Mouse (Mus musculus) liver, postnatal 0 days (tissue): ENCODE data around the gene Bnipl. TPM values are rescaled to one million over a fixed set of nuclear protein-coding genes. Genes with fewer than 3 reads are reported as not detected.

Experiments
- ATAC-seq: fragments of 200-750 bp; cut with Nextera tagmentation; 2 replicates; pipeline ENCODE4 v1.8.0; 2017; ENCODE audit warnings: mild to moderate bottlenecking, moderate library complexity
- DNase-seq: peaks from one replicate; pipeline ENCODE4 v3.0.0-alpha.2; 2016
- H3K27ac ChIP-seq: fragments of 300-500 bp; sonication (generic); 2 replicates; pipeline ENCODE4 v1.5.1; 2014; ENCODE audit warnings: antibody characterized with exemption, moderate library complexity, mild to moderate bottlenecking, low read depth
- H3K27me3 ChIP-seq: fragments of 300-500 bp; sonication (generic); 2 replicates; pipeline ENCODE4 v1.6.1; 2014; ENCODE audit warnings: low read length, control low read depth, mixed read lengths; ENCODE audit not compliant: insufficient read depth
- H3K36me3 ChIP-seq: fragments of 300-500 bp; sonication (generic); replicated peaks from 2 replicates; pipeline ENCODE4 v1.6.1; 2014; ENCODE audit warnings: mild to moderate bottlenecking, control low read depth, low read length, moderate library complexity, mixed read lengths; ENCODE audit not compliant: insufficient read depth
- H3K4me1 ChIP-seq: fragments of 300-500 bp; sonication (generic); 2 replicates; pipeline ENCODE4 v1.6.1; 2014; ENCODE audit warnings: antibody characterized with exemption, mild to moderate bottlenecking, control low read depth; ENCODE audit not compliant: insufficient read depth
- H3K4me2 ChIP-seq: fragments of 300-500 bp; sonication (generic); 2 replicates; pipeline ENCODE4 v1.6.1; 2014; ENCODE audit warnings: low read depth, mild to moderate bottlenecking, low read length, moderate library complexity, mixed read lengths
- H3K4me3 ChIP-seq: fragments of 300-500 bp; sonication (generic); 2 replicates; pipeline ENCODE4 v1.5.1; 2014; ENCODE audit warnings: low read depth, low read length
- H3K9ac ChIP-seq: fragments of 300-500 bp; sonication (generic); replicated peaks from 2 replicates; pipeline ENCODE4 v1.6.1; 2014; ENCODE audit warnings: mild to moderate bottlenecking, moderate library complexity
- H3K9me3 ChIP-seq: fragments of 300-500 bp; sonication (generic); 2 replicates; pipeline ENCODE4 v1.6.1; 2016; ENCODE audit warnings: mild to moderate bottlenecking, control low read depth, low read length, mixed read lengths
- CTCF ChIP-seq: sonication (generic); IDR thresholded peaks from 2 replicates; pipeline ENCODE4 v1.5.1; 2016; ENCODE audit warnings: antibody characterized with exemption, low read depth
- EP300 ChIP-seq: IDR thresholded peaks from 2 replicates; pipeline ENCODE4 v1.6.1; 2016; ENCODE audit warnings: antibody characterized with exemption, low read depth, mild to moderate bottlenecking
- WGBS: fragments of 180-500 bp; shearing (Covaris S2); extraction: QIAGEN DNeasy Blood & Tissue Kit; methylation state at CpG from one replicate; pipeline ENCODE4 v1.1.7; 2014; ENCODE audit not compliant: insufficient replicate concordance; 5-methylcytosine and 5-hydroxymethylcytosine counted together
- polyA plus RNA-seq: library from polyadenylated mRNA; unstranded; fragments of >200 nt; fragmentation: Nextera tagmentation; extraction: Ambion mirVana; gene quantifications from 2 replicates; pipeline ENCODE4 v1.2.1, GENCODE M21; 2015

Bnipl gene
- polyA plus RNA-seq, 1 experiment from 2014 or later: not detected

GRCm38 (mm10) chr3:95274453-95274852 is 23.5 kb upstream of the Bnipl start:
- no peak overlapping the region for H3K4me3 ChIP-seq
- no peak overlapping the region for H3K4me2 ChIP-seq
- H3K9ac ChIP-seq: no peak overlapping the region
- WGBS: 86% methylated on average over 4 of the region's 4 CpGs
- ATAC-seq (no peak), DNase-seq (no peak)
- H3K36me3 ChIP-seq: no peaks in the 10 kb centered on the region
- H3K9me3 ChIP-seq: no peaks in the 10 kb centered on the region
- peaks cover 16% of the 10 kb centered on the region for H3K4me1 ChIP-seq
- H3K27me3 ChIP-seq: no peaks in the 10 kb centered on the region
- no peak overlapping the region for H3K27ac ChIP-seq
- TF ChIP-seq EP300 (no peak), CTCF (peak; percentile 34)

- H3K4me1 ChIP-seq: peaks cover 16% of the 10 kb centered on the region
These were observed 22.5 kb upstream of the Bnipl start for GRCm38 (mm10) chr3:95273471-95273870.

DNA sequence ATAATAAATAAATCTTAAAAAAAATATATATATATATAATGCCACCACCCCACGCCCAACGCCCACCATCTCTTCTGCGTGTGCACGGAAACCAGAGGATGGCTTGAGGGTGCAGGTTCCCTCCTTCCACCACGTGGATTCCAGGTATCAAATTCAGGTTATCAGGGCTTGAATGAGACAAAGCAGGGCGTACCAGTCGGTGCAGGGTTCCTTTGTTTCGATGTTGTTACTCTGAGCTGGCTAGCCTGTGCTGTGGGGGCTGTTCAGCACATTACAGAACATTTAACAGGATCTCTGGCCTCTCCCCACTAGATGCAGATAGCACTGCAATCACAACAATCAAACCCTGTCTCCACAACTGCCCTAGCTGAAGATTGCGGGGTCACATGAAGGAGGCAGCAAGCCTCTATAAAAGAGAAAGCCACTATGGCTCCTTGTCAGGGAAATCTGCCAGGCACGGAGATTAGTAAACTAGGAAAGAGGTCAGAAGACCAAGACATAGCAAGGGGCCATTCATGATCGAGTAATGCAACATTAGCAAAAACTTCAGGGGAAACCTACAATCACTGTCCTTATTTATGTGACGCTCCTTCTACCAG is 19.9 kb upstream of the Bnipl start:
- 85% methylated on average over 12 of the region's 12 CpGs for WGBS
- H3K27me3 ChIP-seq: no peaks in the 10 kb centered on the region
- no peak for DNase-seq
- H3K4me2 ChIP-seq: no peak overlapping the region
- H3K4me3 ChIP-seq: no peak overlapping the region
- no peak overlapping the region for H3K9ac ChIP-seq
- ATAC-seq: no peak
- H3K9me3 ChIP-seq: no peaks in the 10 kb centered on the region
- TF ChIP-seq EP300 (no peak), CTCF (no peak)
- H3K27ac ChIP-seq: no peak overlapping the region
- H3K4me1 ChIP-seq: peaks cover 11% of the 10 kb centered on the region
- H3K36me3 ChIP-seq: peaks cover 3% of the 10 kb centered on the region; the same call in 1 of the 2 replicates

More at GRCm38 (mm10) chr3:95273471-95273870, 22.5 kb upstream of the Bnipl start:
- ATAC-seq (no peak), DNase-seq (no peak)
- Histone ChIP-seq H3K4me2 (no peak overlapping the region), H3K9me3 (no peaks in the 10 kb centered on the region), H3K4me3 (no peak overlapping the region), H3K36me3 (no peaks in the 10 kb centered on the region), H3K27me3 (no peaks in the 10 kb centered on the region), H3K9ac (no peak overlapping the region), H3K27ac (no peak overlapping the region)
- TF ChIP-seq CTCF: no peak
- no peak for TF ChIP-seq EP300
- WGBS: 76% methylated on average over 5 of the region's 5 CpGs

GRCm38 (mm10) chr3:95269789-95270188 is 18.8 kb upstream of the Bnipl start:
- H3K9ac ChIP-seq: no peak overlapping the region
- no peaks in the 10 kb centered on the region for H3K27me3 ChIP-seq
- TF ChIP-seq CTCF: no peak
- no peak for TF ChIP-seq EP300
- H3K4me3 ChIP-seq: no peak overlapping the region
- peaks cover 6% of the 10 kb centered on the region; the same call in 1 of the 2 replicates for H3K36me3 ChIP-seq
- no peak for ATAC-seq
- DNase-seq: no peak
- H3K27ac ChIP-seq: no peak overlapping the region
- WGBS: 86% methylated on average over 5 of the region's 5 CpGs
- H3K4me2 ChIP-seq: no peak overlapping the region
- no peaks in the 10 kb centered on the region for H3K9me3 ChIP-seq
- H3K4me1 ChIP-seq: 0 out of 2 replicates have a peak, but pooled peaks cover 6% of the 10 kb centered on the region

DNA sequence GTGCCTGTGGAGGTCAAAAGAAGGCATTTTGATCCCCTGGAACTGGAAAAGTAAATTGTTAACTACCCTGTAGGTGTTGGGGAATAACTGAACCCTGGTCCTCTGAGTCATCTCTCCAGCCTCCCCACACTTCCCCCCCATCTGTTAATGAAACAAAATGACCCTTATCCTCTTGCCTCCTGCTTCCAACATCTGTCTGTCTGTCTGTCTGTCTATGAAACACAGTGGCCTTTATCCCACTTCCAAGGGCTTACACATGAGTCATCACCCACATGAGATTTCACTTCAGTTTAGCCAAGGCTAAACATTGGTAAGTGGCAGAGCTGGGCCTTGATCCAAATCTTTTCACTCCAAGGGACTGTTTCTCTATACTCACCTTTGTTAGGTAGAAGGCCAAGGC is 16.9 kb upstream of the Bnipl start:
- H3K27ac ChIP-seq: peak overlapping the region; percentile 83

GRCm38 (mm10) chr3:95266052-95266451 is 15.1 kb upstream of the Bnipl start:
- Histone ChIP-seq H3K9ac (no peak overlapping the region), H3K27ac (no peak overlapping the region), H3K27me3 (no peaks in the 10 kb centered on the region), H3K9me3 (no peaks in the 10 kb centered on the region), H3K36me3 (peaks cover 6% of the 10 kb centered on the region), H3K4me1 (0 out of 2 replicates have a peak, but pooled peaks cover 6% of the 10 kb centered on the region), H3K4me3 (no peak overlapping the region), H3K4me2 (no peak overlapping the region)
- ATAC-seq (no peak), DNase-seq (no peak)
- TF ChIP-seq EP300 (no peak), CTCF (no peak)
- 92% methylated on average over 3 of the region's 3 CpGs for WGBS

More for the DNA sequence above, 16.9 kb upstream of the Bnipl start:
- DNase-seq (peak; percentile 25), ATAC-seq (peak; percentile 84)
- H3K9ac ChIP-seq: no peak overlapping the region
- H3K9me3 ChIP-seq: no peaks in the 10 kb centered on the region
- 0 out of 2 replicates have a peak, but pooled peaks cover 6% of the 10 kb centered on the region for H3K4me1 ChIP-seq
- H3K27me3 ChIP-seq: no peaks in the 10 kb centered on the region
- peaks cover 6% of the 10 kb centered on the region; the same call in 1 of the 2 replicates for H3K36me3 ChIP-seq
- H3K4me2 ChIP-seq: no peak overlapping the region
- H3K4me3 ChIP-seq: no peak overlapping the region
- TF ChIP-seq CTCF (no peak), EP300 (peak; percentile 80)
